Mouse (Mus musculus) ES-Bruce4 (cell line): Measurements from ENCODE around the gene A530016L24Rik. TPM values are rescaled to one million over a fixed set of nuclear protein-coding genes. Genes with fewer than 3 reads are reported as not detected.

Experiments used
- H3K27ac ChIP-seq: 2 replicates; pipeline ENCODE4 v1.5.1; 2012; ENCODE audit warnings: low read length, inconsistent platforms; ENCODE audit not compliant: insufficient read depth
- H3K27me3 ChIP-seq: 2 replicates; pipeline ENCODE4 v1.6.1; 2012; ENCODE audit warnings: mild to moderate bottlenecking, low read length, inconsistent platforms; ENCODE audit not compliant: control insufficient read depth, poor library complexity, insufficient read depth, severe bottlenecking
- H3K36me3 ChIP-seq: 2 replicates; pipeline ENCODE4 v1.6.1; 2012; ENCODE audit warnings: inconsistent platforms, mild to moderate bottlenecking, low read length, moderate library complexity; ENCODE audit not compliant: control insufficient read depth, poor library complexity, insufficient read depth, severe bottlenecking
- H3K4me1 ChIP-seq: one replicate; pipeline ENCODE4 v1.8.1; 2011; ENCODE audit warnings: low read length; ENCODE audit not compliant: control insufficient read depth, insufficient read depth
- H3K4me3 ChIP-seq: 2 replicates; pipeline ENCODE4 v1.5.1; 2011; ENCODE audit warnings: low read depth, mild to moderate bottlenecking, low read length
- H3K9ac ChIP-seq: 2 replicates; pipeline ENCODE4 v1.6.1; 2012; ENCODE audit warnings: low read depth, mild to moderate bottlenecking, inconsistent platforms; ENCODE audit not compliant: poor library complexity, severe bottlenecking
- H3K9me3 ChIP-seq: replicated peaks from 2 replicates; pipeline ENCODE4 v1.6.1; 2012; ENCODE audit warnings: mild to moderate bottlenecking, low read length, inconsistent platforms; ENCODE audit not compliant: control insufficient read depth, poor library complexity, insufficient read depth, severe bottlenecking
- CTCF ChIP-seq: IDR thresholded peaks from one replicate; pipeline ENCODE4 v1.8.1; 2011; ENCODE audit warnings: low read depth, low read length
- EP300 ChIP-seq: IDR thresholded peaks from 2 replicates; pipeline ENCODE4 v1.6.1; 2011; ENCODE audit warnings: low read depth, low read length; ENCODE audit not compliant: insufficient read depth
- POLR2A ChIP-seq: IDR thresholded peaks from one replicate; pipeline ENCODE4 v1.8.1; 2011; ENCODE audit warnings: low read length; ENCODE audit not compliant: insufficient read depth
- polyA plus RNA-seq: library from polyadenylated mRNA; stranded (reverse); fragments of >200 nt; gene quantifications from 2 replicates; pipeline ENCODE4 v1.2.4, GENCODE M21; 2011; ENCODE audit warnings: low read depth; ENCODE audit not compliant: missing spikeins, insufficient read depth, insufficient read length

Gene A530016L24Rik
- polyA plus RNA-seq, 1 experiment: not detected

DNA sequence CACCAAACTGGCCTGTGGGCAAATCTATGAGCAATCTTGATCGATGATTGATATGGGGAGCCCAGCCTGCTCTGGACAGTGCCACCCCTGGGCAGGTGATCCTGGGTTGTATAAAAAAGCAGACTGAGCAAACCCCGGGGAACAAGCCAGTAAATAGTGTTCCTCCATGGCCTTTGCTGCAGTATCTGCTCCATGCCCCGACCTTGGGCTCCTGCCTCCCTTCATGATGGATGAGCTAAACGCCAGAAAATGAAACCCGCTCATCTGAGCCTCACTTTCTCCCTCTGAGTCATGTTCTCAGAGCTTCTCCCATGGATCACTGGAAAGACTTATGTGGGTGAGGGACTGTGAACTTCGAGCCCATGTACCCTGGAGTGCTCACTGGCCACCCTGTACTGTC, 17.0 kb downstream of the A530016L24Rik start:
- Histone ChIP-seq H3K4me1 (peaks cover 3% of the 10 kb centered on the region), H3K9ac (no peak overlapping the region), H3K4me3 (no peak overlapping the region), H3K9me3 (no peaks in the 10 kb centered on the region), H3K27ac (no peak overlapping the region), H3K27me3 (no peaks in the 10 kb centered on the region), H3K36me3 (no peaks in the 10 kb centered on the region)
- TF ChIP-seq POLR2A (no peak), EP300 (no peak), CTCF (no peak)

DNA sequence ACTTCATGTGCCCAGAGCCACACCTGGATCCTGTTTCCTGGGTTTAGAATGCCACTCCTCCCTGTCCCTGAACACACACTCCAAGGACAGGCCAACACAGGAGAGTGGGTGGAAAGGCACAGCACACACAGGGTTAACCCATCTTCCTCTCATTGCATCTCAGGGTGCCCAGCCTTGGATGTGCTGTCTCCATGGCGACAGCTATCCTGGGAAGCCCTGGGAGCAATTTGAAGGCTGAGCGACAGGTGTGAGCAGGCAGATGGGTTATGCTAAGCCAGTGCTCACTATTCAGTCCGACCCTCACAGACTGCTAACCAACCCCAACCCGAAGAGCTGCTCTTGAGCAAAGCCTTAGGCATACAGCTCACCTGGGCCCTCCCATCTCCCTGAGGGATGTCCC, 18.0 kb downstream of the A530016L24Rik start:
- Histone ChIP-seq H3K9ac (no peak overlapping the region), H3K27me3 (no peaks in the 10 kb centered on the region), H3K36me3 (no peaks in the 10 kb centered on the region), H3K4me3 (no peak overlapping the region), H3K4me1 (peaks cover 3% of the 10 kb centered on the region), H3K27ac (no peak overlapping the region), H3K9me3 (no peaks in the 10 kb centered on the region)
- no peak for TF ChIP-seq EP300
- TF ChIP-seq POLR2A: no peak
- no peak for TF ChIP-seq CTCF

DNA sequence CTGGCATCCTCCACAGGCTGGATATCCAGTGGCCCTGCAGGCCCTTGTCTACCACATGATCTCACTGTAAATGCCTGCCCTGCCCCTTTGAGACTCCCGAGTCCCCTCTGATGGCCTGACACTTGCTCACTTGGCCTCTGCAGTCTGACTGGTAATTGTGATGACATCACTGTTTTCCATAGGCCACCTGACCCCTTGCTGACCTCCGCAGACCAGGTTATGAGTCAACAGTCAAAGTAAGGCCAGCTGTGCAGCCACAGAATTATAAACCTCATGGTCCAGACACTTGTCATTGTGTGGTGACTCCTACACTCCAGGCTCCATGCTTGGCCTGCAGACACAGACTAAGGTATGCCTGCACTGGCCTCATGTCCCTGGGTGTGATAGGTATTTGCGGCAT, 18.7 kb downstream of the A530016L24Rik start:
- Histone ChIP-seq H3K27me3 (no peaks in the 10 kb centered on the region), H3K36me3 (no peaks in the 10 kb centered on the region), H3K27ac (no peak overlapping the region), H3K4me3 (no peak overlapping the region), H3K9me3 (no peaks in the 10 kb centered on the region), H3K9ac (no peak overlapping the region), H3K4me1 (peaks cover 3% of the 10 kb centered on the region)
- no peak for TF ChIP-seq EP300
- TF ChIP-seq POLR2A: no peak
- TF ChIP-seq CTCF: no peak

DNA sequence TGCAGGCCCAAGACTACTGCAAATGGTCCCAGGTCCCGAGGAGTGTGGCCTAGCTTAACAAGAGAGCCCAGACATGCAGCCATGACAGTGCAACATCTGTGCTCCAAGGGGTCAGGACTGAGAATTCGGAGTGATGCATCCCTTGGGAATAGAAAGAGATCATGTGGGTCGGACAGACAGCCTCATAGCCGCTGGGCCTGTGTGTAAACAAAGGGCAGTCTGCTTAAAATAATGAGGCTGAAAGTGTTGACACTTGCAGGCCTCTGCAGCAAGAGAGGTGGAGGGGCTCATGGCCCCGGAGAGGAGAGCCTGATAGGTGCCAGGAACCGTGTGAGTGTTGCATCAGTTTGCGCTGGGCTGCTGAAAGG, 21.1 kb downstream of the A530016L24Rik start:
- TF ChIP-seq POLR2A (no peak), EP300 (no peak), CTCF (no peak)
- Histone ChIP-seq H3K4me1 (peaks cover 3% of the 10 kb centered on the region), H3K27me3 (no peaks in the 10 kb centered on the region), H3K9me3 (no peaks in the 10 kb centered on the region), H3K36me3 (no peaks in the 10 kb centered on the region), H3K9ac (no peak overlapping the region), H3K4me3 (peak overlapping the region; percentile 44; the same call in 1 of the 2 replicates), H3K27ac (no peak overlapping the region)

DNA sequence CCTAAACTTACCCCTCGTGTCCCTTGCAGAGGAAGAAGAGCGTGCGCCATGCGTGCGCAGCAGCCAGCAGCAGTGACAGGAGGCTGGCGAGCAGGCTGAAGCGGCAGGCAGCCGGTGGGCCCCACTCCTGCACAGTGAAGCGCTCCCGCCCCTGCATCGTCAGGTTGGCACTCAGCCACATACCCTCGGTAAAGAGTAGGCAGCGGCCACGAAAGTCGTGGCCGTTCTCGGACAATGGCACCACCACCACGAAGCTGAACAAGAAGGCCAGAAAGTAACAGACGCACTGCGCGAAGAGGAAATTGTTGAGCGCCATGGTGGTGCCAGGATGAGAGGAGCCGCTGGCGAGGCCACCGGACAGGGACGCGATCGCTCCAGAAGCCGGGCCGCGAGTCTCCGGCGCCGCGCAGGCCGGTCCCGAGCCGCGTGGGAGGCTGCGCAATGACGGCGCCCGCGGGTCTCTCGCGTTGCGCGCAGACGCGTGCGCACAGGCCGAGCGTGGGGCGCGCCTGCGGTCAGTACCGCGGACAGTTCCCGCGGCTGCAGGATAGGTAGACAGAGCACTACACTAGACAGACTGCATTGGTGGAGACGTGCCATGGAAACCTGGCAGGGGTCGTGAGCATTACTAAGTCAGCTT, 21.6 kb downstream of the A530016L24Rik start:
- H3K36me3 ChIP-seq: no peaks in the 10 kb centered on the region
- H3K4me3 ChIP-seq: peak overlapping the region; percentile 44
- H3K27ac ChIP-seq: no peak overlapping the region
- TF ChIP-seq CTCF (no peak), EP300 (no peak), POLR2A (no peak)
- H3K9ac ChIP-seq: no peak overlapping the region
- H3K9me3 ChIP-seq: no peaks in the 10 kb centered on the region
- H3K27me3 ChIP-seq: no peaks in the 10 kb centered on the region
- H3K4me1 ChIP-seq: peaks cover 3% of the 10 kb centered on the region

DNA sequence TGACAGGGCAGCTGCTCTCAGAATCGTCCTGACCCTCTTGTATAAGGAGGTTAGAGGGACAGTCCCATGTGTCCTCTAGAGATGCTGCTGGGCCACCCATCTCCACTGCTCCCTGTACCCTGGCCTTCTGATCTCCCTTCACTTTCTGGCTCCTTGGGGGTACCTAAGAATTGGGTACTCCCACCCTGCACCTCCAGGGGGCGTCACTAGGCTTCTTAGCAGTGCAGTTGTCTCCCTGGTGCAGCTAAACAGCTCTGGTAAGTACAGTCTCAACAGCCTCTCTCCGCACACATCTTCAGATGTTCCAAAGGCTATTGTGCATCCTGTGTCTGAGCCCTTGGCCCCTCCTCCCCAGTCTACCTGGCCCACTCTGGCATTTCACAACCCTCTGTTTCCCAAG, 25.6 kb downstream of the A530016L24Rik start:
- Histone ChIP-seq H3K36me3 (no peaks in the 10 kb centered on the region), H3K4me3 (no peak overlapping the region), H3K27me3 (no peaks in the 10 kb centered on the region), H3K9ac (no peak overlapping the region), H3K27ac (no peak overlapping the region), H3K9me3 (no peaks in the 10 kb centered on the region), H3K4me1 (peaks cover 5% of the 10 kb centered on the region)
- peak; percentile 38 for TF ChIP-seq CTCF
- no peak for TF ChIP-seq EP300
